Mouse (Mus musculus) heart, adult 2 months (tissue): ENCODE measurements around the gene Dlx3. TPM values are rescaled to one million over a fixed set of nuclear protein-coding genes. Genes with fewer than 3 reads are reported as not detected.

Source experiments
- DNase-seq, 2 experiments: peaks; one replicate each; pipeline ENCODE4 v3.0.0; 2021
- H3K27ac ChIP-seq: fragments of 200-600 bp; 2 replicates; pipeline ENCODE4 v1.8.1; 2022
- H3K27me3 ChIP-seq: fragments of 200-500 bp; 2 replicates; pipeline ENCODE4 v1.6.1; 2012; ENCODE audit warnings: mild to moderate bottlenecking, low read length, inconsistent platforms, mixed read lengths; ENCODE audit not compliant: control insufficient read depth, insufficient read depth
- H3K36me3 ChIP-seq: fragments of 200-500 bp; 2 replicates; pipeline ENCODE4 v1.6.1; 2012; ENCODE audit warnings: low read length, inconsistent platforms; ENCODE audit not compliant: control insufficient read depth, insufficient read depth
- H3K4me1 ChIP-seq: fragments of 200-500 bp; 2 replicates; pipeline ENCODE4 v1.6.1; 2011; ENCODE audit warnings: low read length; ENCODE audit not compliant: control insufficient read depth, insufficient read depth
- H3K4me3 ChIP-seq: fragments of 200-600 bp; 2 replicates; pipeline ENCODE4 v1.8.1; 2022
- H3K79me2 ChIP-seq: fragments of 200-500 bp; replicated peaks from 2 replicates; pipeline ENCODE4 v1.6.1; 2012; ENCODE audit warnings: mild to moderate bottlenecking, inconsistent platforms, low read length, moderate library complexity, mixed read lengths; ENCODE audit not compliant: control insufficient read depth, insufficient read depth
- H3K9ac ChIP-seq: fragments of 200-500 bp; 2 replicates; pipeline ENCODE4 v1.6.1; 2012; ENCODE audit warnings: low read depth, mild to moderate bottlenecking, control low read depth, inconsistent platforms, low read length, mixed read lengths
- CTCF ChIP-seq: fragments of 200-600 bp; IDR thresholded peaks from 2 replicates; pipeline ENCODE4 v1.8.1; 2022; ENCODE audit warnings: antibody characterized with exemption, mild to moderate bottlenecking, moderate library complexity
- EP300 ChIP-seq: fragments of 200-500 bp; IDR thresholded peaks from 2 replicates; pipeline ENCODE4 v1.6.1; 2011; ENCODE audit warnings: low read depth, low read length, control low read depth; ENCODE audit not compliant: insufficient read depth
- POLR2A ChIP-seq: fragments of 200-500 bp; IDR thresholded peaks from 2 replicates; pipeline ENCODE4 v1.6.1; 2011; ENCODE audit warnings: mild to moderate bottlenecking, low read depth, low read length, control low read depth; ENCODE audit not compliant: insufficient read depth
- WGBS: fragments of 180-500 bp; shearing (Covaris S2); methylation state at CpG from one replicate; pipeline ENCODE4 v1.1.7; 2018; 5-methylcytosine and 5-hydroxymethylcytosine counted together
- intact Hi-C: fragments of 180-260 bp; cut with DNase I; formaldehyde crosslinking; loops from one replicate; pipeline ENCODE4 v1.15.1; 2025
- polyA plus RNA-seq: library from polyadenylated mRNA; depleted of rRNA; stranded (reverse); fragments of >200 nt; gene quantifications from 2 replicates; pipeline ENCODE4 v1.2.3, GENCODE M21; 2012; rRNA removed
- total RNA-seq, 2 experiments: library from RNA; stranded (reverse); gene quantifications; 2 replicates each; pipeline ENCODE4 v1.2.3; 2021

Gene Dlx3
- total and polyA plus RNA-seq, 3 experiments: not detected

GRCm38 (mm10) chr11:95161708-95162107 is 41.8 kb downstream of the Dlx3 start:
- Histone ChIP-seq H3K4me3 (no peak overlapping the region), H3K9ac (no peak overlapping the region), H3K27me3 (no peaks in the 10 kb centered on the region; the same call in 1 of the 2 replicates), H3K4me1 (no peaks in the 10 kb centered on the region), H3K27ac (no peak overlapping the region), H3K36me3 (no peaks in the 10 kb centered on the region), H3K79me2 (no peaks in the 10 kb centered on the region)
- 63% methylated on average over 4 of the region's 4 CpGs for WGBS
- TF ChIP-seq CTCF: no peak
- intact Hi-C loops: no loop called here
- DNase-seq: no peak

- no peak for TF ChIP-seq POLR2A
- no peak for TF ChIP-seq EP300
- no peak for TF ChIP-seq CTCF
- intact Hi-C loops: no loop called here
- no peak for DNase-seq
- no peaks in the 10 kb centered on the region for H3K36me3 ChIP-seq
- no peak overlapping the region for H3K9ac ChIP-seq
- no peak overlapping the region for H3K4me3 ChIP-seq
- no peaks in the 10 kb centered on the region for H3K4me1 ChIP-seq
- H3K79me2 ChIP-seq: no peaks in the 10 kb centered on the region
- 77% methylated on average over 5 of the region's 5 CpGs for WGBS
- no peaks in the 10 kb centered on the region for H3K27me3 ChIP-seq
- H3K27ac ChIP-seq: no peak overlapping the region
These were observed 45.9 kb downstream of the Dlx3 start for GRCm38 (mm10) chr11:95165857-95166256.

Other genes starting within 250 kb of the Dlx3 start
- 10 to 100 TPM; 51.1 to 82.4 TPM for gene Col1a1, start 183.9 kb upstream of the Dlx3 start, total RNA-seq
- 48.7 and 67.7 TPM in 2 replicates for gene Col1a1, start 183.9 kb upstream of the Dlx3 start, polyA plus RNA-seq
- not detected for gene Hils1, start 152.5 kb upstream of the Dlx3 start, total RNA-seq
- gene Hils1, start 152.5 kb upstream of the Dlx3 start, polyA plus RNA-seq: 0.25 TPM in 1 of 2 replicates, not detected in the other
- gene Sgca, start 143.8 kb upstream of the Dlx3 start, total RNA-seq: 100 to 1,000 TPM; 149 to 200 TPM
- gene Sgca, start 143.8 kb upstream of the Dlx3 start, polyA plus RNA-seq: 1,109 and 1,504 TPM in 2 replicates
- gene Ppp1r9b, start 129.1 kb upstream of the Dlx3 start, total RNA-seq: 10 to 100 TPM; 49.3 to 52.0 TPM
- 22.3 and 23.8 TPM in 2 replicates for gene Ppp1r9b, start 129.1 kb upstream of the Dlx3 start, polyA plus RNA-seq
- 1 to 10 TPM; 1.2 to 1.7 TPM for gene Samd14, start 110.2 kb upstream of the Dlx3 start, total RNA-seq
- gene Samd14, start 110.2 kb upstream of the Dlx3 start, polyA plus RNA-seq: 0.82 and 1.9 TPM in 2 replicates
- 100 to 1,000 TPM; 393 to 479 TPM for gene Pdk2, start 78.8 kb upstream of the Dlx3 start, total RNA-seq
- 518 and 592 TPM in 2 replicates for gene Pdk2, start 78.8 kb upstream of the Dlx3 start, polyA plus RNA-seq
- 10 to 100 TPM; 10.4 to 10.6 TPM for gene Itga3, start 43.3 kb upstream of the Dlx3 start, total RNA-seq
- gene Itga3, start 43.3 kb upstream of the Dlx3 start, polyA plus RNA-seq: 11.4 and 13.8 TPM in 2 replicates
- not detected for gene Dlx4, start 26.1 kb downstream of the Dlx3 start, total RNA-seq
- gene Dlx4, start 26.1 kb downstream of the Dlx3 start, polyA plus RNA-seq: 0.04 TPM in 1 of 2 replicates, not detected in the other
- gene Tac4, start 141.4 kb downstream of the Dlx3 start, total RNA-seq: not detected
- gene Tac4, start 141.4 kb downstream of the Dlx3 start, polyA plus RNA-seq: 0.12 TPM in 1 of 2 replicates, not detected in the other
- 10 to 100 TPM; 25.9 to 28.6 TPM for gene Kat7, start 190.1 kb downstream of the Dlx3 start, total RNA-seq
- 19.8 and 31.4 TPM in 2 replicates for gene Kat7, start 190.1 kb downstream of the Dlx3 start, polyA plus RNA-seq
- gene Fam117a, start 216.9 kb downstream of the Dlx3 start, total RNA-seq: 1 to 10 TPM; 8.6 to 10.0 TPM
- 9.1 and 19.0 TPM in 2 replicates for gene Fam117a, start 216.9 kb downstream of the Dlx3 start, polyA plus RNA-seq